Mouse (Mus musculus): Measurements from ENCODE around the gene Hacd4.
"Not testable (repeated sequence)": the region's sequence is repeated elsewhere in the genome, so short reads cannot be mapped to it uniquely, and the experiment has no call there.

Gene Hacd4

GRCm38 (mm10) chr4:88436593-88437165 is 2.0 kb downstream of the Hacd4 start:
- in situ Hi-C loops (cut with MboI, MseI): no loop called here

DNA sequence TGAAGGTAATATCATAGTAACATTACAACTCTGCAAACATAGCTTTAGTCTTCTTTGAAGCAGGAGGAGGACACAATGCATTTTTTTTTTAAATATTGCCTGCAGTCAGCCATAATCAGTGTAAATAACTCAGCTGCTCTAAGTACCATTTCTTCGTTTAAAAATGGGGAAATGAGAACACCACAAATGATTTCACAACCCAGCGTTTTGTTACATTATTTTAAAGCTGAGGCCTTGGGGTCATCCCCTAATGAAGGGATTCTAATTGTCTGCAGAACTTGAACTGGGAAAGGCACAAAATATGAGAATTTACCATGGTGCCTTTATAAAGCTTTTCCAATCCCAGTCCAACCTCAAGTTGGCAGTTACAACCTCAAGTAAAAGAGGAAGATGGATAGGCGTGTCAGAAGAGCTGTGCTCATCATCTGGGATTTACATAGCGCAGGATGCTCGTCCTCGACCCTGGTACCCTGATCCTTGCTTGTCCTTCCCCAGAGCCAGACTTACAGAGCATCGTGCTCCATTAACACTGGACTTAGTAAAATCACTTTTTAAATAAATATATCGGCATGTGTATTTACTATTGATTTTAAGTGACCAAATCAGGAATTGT is 6.2 kb downstream of the Hacd4 start:
- in situ Hi-C loops (cut with MboI, MseI): no loop called here

DNA sequence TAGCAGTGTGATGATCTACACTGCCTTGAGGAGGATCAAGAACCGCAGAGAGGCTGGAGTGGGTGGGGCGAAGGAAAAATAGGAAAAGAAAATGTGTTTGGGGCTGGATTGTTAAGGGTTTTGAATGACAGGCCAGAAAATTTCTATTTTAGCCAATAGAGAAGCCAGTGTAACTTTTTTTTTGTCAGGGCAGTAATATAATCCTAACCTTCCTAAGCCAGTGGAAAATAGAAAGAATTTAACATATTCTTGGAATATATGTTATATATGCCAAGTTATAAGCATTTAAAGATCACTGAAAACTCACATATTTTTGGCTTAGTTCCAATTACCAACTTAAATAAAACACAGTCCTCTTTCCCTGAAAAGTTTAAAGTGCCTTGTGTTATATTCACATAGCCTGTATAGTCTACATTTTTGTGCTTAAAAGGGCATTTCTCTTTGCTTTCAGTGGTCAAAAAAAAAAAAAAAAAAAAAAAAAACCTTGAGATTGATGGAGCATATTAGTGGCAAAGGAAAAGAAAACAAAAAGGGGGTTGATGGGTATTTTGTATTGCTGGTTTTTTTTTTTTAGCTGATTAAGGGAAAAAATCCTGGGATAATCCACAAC is 11.0 kb downstream of the Hacd4 start:
- in situ Hi-C loops (cut with MboI, MseI): no loop called here

- in situ Hi-C loops (cut with MboI, MseI): no loop called here
These were observed 14.2 kb downstream of the Hacd4 start for GRCm38 (mm10) chr4:88424563-88424962.

- in situ Hi-C loops (cut with MboI, MseI): no loop called here
These were observed 19.4 kb downstream of the Hacd4 start for GRCm38 (mm10) chr4:88419378-88419777.

- in situ Hi-C loops (cut with MboI, MseI): no loop called here
These were observed 23.7 kb downstream of the Hacd4 start for GRCm38 (mm10) chr4:88415017-88415416.

DNA sequence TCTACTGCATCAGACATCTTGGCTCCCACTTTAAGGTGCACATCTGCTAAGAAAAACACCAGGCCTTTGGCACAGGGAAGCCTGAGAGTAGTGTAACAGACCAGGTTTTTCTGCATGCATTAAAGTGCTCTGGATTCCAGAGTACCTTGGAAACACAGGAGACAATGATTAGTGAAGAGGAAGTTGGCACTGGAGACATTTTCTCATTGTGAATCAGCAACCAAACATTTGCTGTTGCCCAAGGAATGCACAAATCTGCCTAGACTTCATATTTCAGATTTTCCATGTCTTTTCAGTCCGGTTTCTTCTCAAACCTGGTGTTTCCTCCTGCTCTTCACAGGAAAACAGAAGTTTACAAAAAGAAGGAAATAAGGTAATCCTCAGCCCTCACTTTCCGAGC is 26.4 kb downstream of the Hacd4 start:
- in situ Hi-C loops (cut with MboI, MseI): no loop called here

DNA sequence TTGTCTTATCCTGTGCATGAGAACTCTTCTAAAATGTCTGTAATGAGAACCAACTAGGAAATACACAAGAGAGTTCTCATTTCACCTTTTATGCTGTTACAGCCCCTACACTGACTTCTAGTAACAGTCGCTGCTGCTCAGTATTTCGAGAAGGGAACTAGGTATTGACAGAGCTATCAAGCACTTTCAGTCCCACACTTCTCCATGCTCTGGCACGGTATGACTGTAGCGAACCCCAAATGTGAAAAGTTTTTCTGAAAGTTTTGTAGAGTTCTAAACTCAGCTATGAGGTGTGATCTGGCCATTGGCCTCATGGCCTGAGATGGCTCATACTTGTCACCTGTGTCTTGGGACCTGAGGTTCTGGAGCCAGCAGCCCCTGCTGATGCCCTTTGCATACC is 29.4 kb downstream of the Hacd4 start:
- in situ Hi-C loops (cut with MboI, MseI): no loop called here

GRCm38 (mm10) chr4:88406887-88407696 is 31.6 kb downstream of the Hacd4 start:
- in situ Hi-C loops (cut with MboI, MseI): no loop called here

GRCm38 (mm10) chr4:88402884-88403283 is 35.8 kb downstream of the Hacd4 start:
- in situ Hi-C loops (cut with MboI, MseI): no loop called here

DNA sequence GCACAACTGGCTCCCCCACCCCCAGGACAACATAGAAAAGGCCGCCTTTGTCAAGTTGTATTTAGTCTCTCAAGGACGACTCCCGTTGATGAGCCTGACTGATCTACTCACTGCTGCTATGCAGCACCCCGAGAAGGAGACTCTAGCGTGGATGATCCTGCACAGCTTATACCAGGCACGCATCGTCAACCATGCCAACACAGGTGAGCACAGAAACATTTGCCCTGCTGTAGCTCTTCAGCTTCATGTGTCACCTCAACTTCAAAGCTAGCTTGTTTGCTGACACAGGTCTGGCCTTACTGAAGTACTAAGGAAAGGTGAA is 37.8 kb downstream of the Hacd4 start:
- in situ Hi-C loops (cut with MboI, MseI): no loop called here

- in situ Hi-C loops (cut with MboI, MseI): no loop called here
These were observed 38.3 kb downstream of the Hacd4 start for GRCm38 (mm10) chr4:88400302-88400991.

DNA sequence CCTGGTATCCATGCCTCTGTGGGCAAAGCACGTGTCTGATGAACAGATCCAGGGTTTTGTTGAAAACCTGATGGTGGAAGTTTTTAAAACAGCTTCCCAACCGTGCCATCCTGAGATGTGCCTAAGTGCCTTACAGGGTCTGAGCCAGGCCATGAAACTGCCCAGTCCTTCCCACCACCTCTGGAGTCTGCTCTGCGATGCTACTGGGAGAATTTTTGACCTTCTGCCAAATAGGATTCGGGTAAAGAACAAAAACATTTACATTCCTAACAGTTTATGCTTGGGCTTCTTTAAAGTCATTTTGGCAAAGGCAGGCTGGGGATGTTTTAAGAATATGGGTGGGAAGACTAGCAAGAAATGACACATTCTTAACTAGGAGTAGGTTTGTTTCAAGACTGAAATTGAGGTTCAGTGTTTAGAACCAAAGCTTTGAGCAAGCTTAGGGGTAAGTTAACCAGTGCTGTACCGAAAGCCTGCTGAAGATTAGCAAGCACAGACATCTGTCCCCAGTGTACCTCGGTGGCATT is 41.7 kb downstream of the Hacd4 start:
- in situ Hi-C loops (cut with MboI, MseI): no loop called here

DNA sequence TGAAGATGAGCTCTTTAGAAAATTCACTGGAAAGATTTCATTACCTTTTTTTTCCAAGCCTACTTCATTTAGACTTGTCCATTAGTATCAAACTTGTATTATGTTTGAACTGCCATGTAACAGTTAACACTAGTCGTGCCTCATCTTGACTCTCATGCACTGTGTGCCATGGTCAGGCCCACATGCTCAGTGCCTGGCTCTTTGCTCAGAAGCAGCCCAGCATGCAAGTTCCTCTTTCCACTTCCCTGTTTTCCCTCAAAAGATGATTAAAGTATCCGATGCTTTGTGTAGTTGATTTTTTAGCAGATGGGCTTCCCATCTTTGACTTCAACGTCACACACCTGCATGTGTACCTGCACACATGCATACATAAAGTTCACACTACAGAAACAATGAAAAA is 43.0 kb downstream of the Hacd4 start:
- in situ Hi-C loops (cut with MboI, MseI): no loop called here

GRCm38 (mm10) chr4:88390596-88390995 is 48.1 kb downstream of the Hacd4 start:
- in situ Hi-C loops (cut with MboI, MseI): not testable (repeated sequence)

- in situ Hi-C loops (cut with MboI, MseI): no loop called here
These were observed 48.7 kb downstream of the Hacd4 start for GRCm38 (mm10) chr4:88390036-88390435.

- in situ Hi-C loops (cut with MboI, MseI): no loop called here
These were observed 66.2 kb downstream of the Hacd4 start for GRCm38 (mm10) chr4:88372293-88373224.

DNA sequence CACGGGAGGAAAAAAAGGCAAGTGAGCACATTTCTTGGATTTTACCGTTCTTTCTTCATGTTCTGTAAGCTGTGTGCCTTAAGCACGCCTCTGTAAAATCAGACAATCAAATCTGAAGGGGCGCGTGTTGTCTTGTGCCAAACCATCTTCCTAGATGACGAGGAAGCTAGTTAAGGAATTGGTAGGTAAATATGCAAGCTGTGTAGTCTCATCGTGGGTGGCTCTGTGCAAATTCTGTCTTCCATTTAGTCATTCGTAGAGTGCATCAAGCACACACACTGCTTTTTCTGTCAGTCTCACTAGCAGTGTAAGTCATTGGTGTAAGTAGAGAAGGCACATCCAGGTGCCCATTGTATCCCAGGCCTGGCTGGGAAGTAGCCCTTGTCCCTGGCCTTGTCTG is 67.9 kb downstream of the Hacd4 start:
- in situ Hi-C loops (cut with MboI, MseI): no loop called here

DNA sequence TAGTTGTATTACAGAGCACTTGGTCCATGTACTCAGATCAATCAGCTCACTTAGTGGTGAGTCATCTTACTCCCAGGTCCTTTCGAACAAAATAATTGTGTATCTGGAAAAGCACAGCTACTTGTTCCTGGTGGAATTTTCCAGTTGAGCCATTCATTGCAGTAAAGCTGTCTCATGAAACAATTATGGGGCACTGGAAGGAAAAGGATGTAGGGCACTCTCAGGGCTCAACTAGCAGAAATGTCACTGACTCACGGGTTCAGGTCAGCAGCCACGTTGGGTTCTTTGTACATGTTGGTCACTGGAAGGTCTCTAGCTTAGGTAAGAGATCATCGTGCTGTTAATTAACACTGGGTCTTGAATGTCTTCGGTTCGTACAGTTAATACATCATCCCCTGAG is 68.8 kb downstream of the Hacd4 start:
- in situ Hi-C loops (cut with MboI, MseI): no loop called here

DNA sequence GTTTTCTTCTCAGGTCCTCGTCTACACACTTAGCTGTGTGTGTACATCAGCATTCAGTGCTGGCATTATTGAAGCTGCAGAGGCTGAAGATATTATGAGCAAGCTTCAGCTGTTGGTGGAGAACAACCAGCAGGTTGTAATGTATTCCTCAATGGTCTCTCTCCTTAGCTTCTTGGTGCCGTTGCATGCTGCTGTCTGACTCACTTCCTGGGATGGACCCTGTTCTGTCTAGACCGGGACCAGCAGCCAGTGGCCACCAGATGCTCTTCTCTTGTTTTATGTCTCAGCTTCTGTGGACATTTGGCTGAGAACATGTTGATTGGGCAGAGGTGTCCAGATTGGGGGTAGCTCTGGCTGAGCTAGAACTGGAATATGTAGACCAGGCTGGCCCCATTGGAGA is 81.3 kb downstream of the Hacd4 start:
- in situ Hi-C loops (cut with MboI, MseI): loop anchor here in 1 of 2 experiments (5.0 kb wide), 2 partner anchors 185 to 990 kb away; no protein-coding TSS in a partner anchor

- in situ Hi-C loops (cut with MboI, MseI): loop anchor here in 1 of 2 experiments (5.0 kb wide), 2 partner anchors 186 to 989 kb away; no protein-coding TSS in a partner anchor
These were observed 82.1 kb downstream of the Hacd4 start for GRCm38 (mm10) chr4:88356652-88357051.

Measured in T-helper 17 cell (primary cell).